Mouse (Mus musculus): ENCODE data around the gene Tbl1x.

- TF ChIP-seq CTCF (IDR thresholded peaks at IDR 0.05; ENCODE audit: extremely low read depth, insufficient read depth, low read length): no peak
- TF ChIP-seq POLR2A (IDR thresholded peaks at IDR 0.05; ENCODE audit: extremely low read depth, insufficient read depth, low read length): no peak
Measured at GRCm38 (mm10) chrX:77545362-77546078, 34.7 kb downstream of the Tbl1x start.
